Mouse (Mus musculus) ES-E14 (cell line): ENCODE measurements at regions not wholly inside any gene's neighbourhood (a gene's known extent, or its start where the extent isn't known, plus 50 kb on each side); places are given as distances from the start of the nearest gene placed in this dataset.

Experiments
- CHD2 ChIP-seq: IDR thresholded peaks from 2 replicates; pipeline ENCODE4 v1.6.1; 2014; ENCODE audit warnings: mild to moderate bottlenecking, low read depth, low read length, inconsistent platforms
- HCFC1 ChIP-seq: IDR thresholded peaks from 2 replicates; pipeline ENCODE4 v1.6.1; 2012; ENCODE audit warnings: low read length, inconsistent platforms, borderline replicate concordance; ENCODE audit not compliant: insufficient read depth
- MAFK ChIP-seq: IDR thresholded peaks from 2 replicates; pipeline ENCODE4 v1.6.1; 2014; ENCODE audit warnings: mild to moderate bottlenecking, low read depth, low read length, inconsistent platforms; ENCODE audit not compliant: insufficient read depth
- ZC3H11A ChIP-seq: IDR thresholded peaks from 2 replicates; pipeline ENCODE4 v1.6.1; 2012; ENCODE audit warnings: low read depth, mild to moderate bottlenecking, inconsistent platforms, low read length, borderline replicate concordance
- ZNF384 ChIP-seq: IDR thresholded peaks from 2 replicates; pipeline ENCODE4 v1.6.1; 2012; ENCODE audit warnings: low read depth, low read length, inconsistent platforms

DNA sequence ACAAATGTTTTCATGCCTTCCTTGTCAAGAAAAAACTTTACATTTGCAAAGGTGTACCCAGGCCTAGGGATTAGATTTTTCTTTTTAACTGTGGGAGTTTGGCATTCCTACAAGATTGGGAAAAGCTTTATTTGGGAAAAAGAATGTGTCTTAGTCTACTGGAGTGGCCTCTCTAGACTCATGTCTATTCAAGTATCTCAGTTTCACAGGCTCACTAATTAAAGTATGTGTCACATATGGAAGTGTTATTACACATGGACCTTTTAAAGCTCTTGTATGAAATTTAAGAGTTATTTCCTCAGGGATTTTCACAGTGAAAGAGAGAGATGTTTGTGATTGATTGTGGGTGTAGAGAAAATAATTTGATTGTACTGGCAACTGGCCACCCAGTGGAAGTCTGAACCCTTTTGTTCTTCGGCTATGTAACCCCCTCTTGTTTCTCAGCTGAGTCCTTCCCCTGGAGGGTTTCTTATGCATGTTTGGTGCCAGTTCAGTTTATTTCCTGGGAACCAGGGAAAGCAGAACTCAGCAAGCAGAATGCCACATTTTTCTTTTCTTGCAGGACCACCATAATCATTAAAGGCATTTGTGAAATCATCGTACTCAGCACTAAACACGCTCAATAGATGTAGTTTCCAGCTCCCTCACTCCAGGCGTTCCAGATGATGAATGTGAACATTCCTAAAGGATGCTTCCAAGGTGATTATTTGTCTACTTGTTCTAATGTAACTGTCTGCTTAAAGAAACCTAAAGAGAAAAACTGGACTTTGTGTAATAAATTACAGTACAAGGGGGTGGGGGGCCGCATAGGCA lies 479.9 kb upstream of the 4931417E11Rik start:
- TF ChIP-seq MAFK (no peak), HCFC1 (no peak), ZNF384 (no peak), ZC3H11A (no peak), CHD2 (no peak)
